Mouse (Mus musculus): ENCODE data around the gene Ascc3. TPM values are rescaled to one million over a fixed set of nuclear protein-coding genes. Genes with fewer than 3 reads are reported as not detected.

Ascc3 gene
- 18.9 and 24.7 TPM in 2 replicates for polyA plus RNA-seq (2012; rRNA removed)

- DNase-seq (ENCODE audit: low spot score) = peak; percentile 94
Measured at GRCm38 (mm10) chr10:50592355-50593293, at the start of gene Ascc3. TSS of gene Ascc3 (plus strand) at chr10:50592669.

- DNase-seq (ENCODE audit: low spot score) = no peak
Measured at GRCm38 (mm10) chr10:50584721-50585120, 7.7 kb upstream of the Ascc3 start.

GRCm38 (mm10) chr10:50586556-50586955, 5.9 kb upstream of the Ascc3 start:
- no peak for DNase-seq (ENCODE audit: low spot score)

GRCm38 (mm10) chr10:50593371-50593770, 902 bp downstream of the Ascc3 start:
- DNase-seq (ENCODE audit: low spot score) = no peak

GRCm38 (mm10) chr10:50595340-50595739, 2.9 kb downstream of the Ascc3 start:
- DNase-seq (ENCODE audit: low spot score) = no peak

- DNase-seq (ENCODE audit: low spot score) = no peak
Measured at GRCm38 (mm10) chr10:50604919-50605318, 12.4 kb downstream of the Ascc3 start.

DNA sequence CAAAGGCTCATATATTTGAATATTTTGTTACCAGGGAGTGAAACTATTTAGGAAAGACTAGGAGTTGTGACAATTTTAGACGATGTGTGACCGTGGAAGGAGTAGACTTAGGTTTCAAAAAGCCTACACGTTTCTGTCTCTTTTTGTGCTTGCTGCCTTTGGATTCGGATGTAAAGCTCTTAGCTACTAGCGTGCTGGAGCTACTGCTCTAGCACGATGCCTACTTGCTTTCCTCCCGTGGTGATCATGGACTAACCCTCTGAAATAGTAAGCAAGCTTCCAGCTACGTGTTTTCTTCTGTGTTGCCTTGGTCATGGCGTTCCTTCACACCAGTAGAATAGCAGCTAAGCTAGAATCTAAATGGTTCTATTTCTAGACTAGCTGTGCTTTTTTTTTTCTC, 21.4 kb downstream of the Ascc3 start:
- DNase-seq (ENCODE audit: low spot score) = no peak

GRCm38 (mm10) chr10:50625874-50626273, 33.4 kb downstream of the Ascc3 start:
- no peak for DNase-seq (ENCODE audit: low spot score)

- DNase-seq (ENCODE audit: low spot score) = no peak
Measured at GRCm38 (mm10) chr10:50639607-50640006, 47.1 kb downstream of the Ascc3 start.

DNA sequence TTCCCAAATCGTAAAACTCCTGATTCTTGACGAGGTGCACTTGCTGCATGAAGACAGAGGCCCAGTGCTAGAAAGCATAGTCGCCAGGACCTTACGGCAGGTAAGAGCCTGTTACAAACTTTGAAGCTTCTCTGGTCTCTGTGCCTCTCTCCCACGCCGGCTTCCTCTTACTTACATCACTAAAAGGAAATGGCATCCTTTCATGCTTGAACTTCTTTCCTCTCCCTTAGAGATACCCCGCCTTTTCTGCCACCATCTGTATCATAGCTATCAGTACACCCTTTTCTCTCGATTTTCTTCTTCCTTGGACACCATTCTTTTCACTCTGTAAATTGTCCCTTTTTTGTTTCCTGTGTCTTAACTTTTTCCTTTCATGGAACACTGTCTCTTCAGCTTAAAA, 58.1 kb downstream of the Ascc3 start:
- no peak for DNase-seq (ENCODE audit: low spot score)

GRCm38 (mm10) chr10:50653551-50653950, 61.1 kb downstream of the Ascc3 start:
- DNase-seq (ENCODE audit: low spot score) = no peak

- DNase-seq (ENCODE audit: low spot score) = no peak
Measured at GRCm38 (mm10) chr10:50657352-50657751, 64.9 kb downstream of the Ascc3 start.

DNA sequence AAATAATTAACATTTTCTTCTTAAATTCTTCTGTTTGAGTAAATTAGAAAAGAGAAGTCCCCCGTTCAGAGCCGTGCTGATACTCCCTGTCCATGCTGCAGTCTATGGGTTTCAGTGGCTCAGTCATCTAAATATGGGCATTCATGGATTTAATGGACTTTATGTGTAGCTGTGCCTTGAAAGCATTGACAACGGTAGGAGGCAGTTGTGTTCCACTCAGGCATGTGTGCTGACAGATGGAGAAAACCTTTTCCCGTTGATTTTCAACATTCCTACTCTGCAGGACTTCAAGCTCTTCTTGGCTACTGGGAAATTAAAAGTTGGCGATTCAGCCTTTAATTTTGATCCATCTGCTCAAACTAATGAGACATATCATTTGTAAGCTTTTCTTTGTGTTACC, 79.0 kb downstream of the Ascc3 start:
- no peak for DNase-seq (ENCODE audit: low spot score)

DNA sequence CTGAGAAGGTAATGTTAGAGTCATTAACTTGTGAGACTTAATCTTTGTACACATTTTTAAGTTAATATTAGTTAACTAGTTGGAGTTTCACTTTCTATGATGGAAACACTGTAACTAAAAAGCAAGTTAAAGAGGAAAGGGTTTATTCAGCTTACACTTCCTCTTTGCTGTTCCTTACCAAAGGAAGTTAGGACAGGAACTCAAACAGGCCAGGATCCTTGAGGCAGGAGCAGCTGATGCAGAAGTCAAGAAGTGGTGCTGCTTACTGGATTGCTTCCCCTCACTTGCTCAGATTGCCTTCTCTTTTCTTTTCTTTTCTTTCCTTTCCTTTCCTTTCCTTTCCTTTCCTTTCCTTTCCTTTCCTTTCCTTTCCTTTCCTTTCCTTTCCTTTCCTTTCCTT, 97.9 kb downstream of the Ascc3 start:
- DNase-seq (ENCODE audit: low spot score) = no peak

- no peak for DNase-seq (ENCODE audit: low spot score)
Measured at GRCm38 (mm10) chr10:50698836-50699433, 106.5 kb downstream of the Ascc3 start.

DNA sequence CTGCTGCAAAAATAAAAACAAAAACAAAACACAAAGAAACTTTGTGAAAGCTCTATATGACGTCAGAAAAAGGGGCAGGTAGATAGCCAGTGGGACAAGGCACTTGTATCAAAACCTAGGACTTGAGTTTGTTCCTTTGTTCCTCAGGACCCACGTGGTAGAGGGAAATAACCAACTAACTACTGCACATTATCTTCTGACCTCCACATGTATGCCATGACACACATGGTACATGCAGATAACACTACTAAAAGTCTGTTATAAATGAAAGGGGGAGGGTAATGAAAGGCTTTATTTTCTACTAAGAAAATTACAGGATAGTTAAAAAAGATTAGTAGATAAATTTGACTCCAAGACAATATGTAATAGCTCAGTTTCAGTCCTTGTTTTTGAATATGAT, 109.3 kb downstream of the Ascc3 start:
- no peak for DNase-seq (ENCODE audit: low spot score)

DNA sequence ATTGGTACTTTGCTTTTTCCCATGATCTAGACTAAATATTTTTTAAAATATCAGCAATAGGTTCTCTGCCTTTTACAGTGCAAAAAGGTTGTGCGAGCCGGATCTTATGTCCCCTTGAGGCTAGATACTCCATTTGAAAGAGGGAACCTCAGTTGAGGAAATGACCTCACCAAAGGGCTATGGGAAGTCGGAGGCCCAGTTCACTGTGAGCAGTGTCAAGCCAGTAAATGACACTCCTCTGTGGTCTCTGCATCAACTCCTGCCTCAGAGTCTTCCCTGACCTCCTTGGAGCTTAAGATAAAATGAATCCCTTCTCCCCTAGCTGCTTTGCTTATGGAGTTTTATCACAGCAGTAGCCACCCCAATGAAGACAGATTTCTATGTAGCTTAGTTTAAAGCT, 109.9 kb downstream of the Ascc3 start:
- DNase-seq (ENCODE audit: low spot score) = no peak

- no peak for DNase-seq (ENCODE audit: low spot score)
Measured at GRCm38 (mm10) chr10:50704202-50704601, 111.7 kb downstream of the Ascc3 start.

- no peak for DNase-seq (ENCODE audit: low spot score)
Measured at GRCm38 (mm10) chr10:50704898-50705297, 112.4 kb downstream of the Ascc3 start.

DNA sequence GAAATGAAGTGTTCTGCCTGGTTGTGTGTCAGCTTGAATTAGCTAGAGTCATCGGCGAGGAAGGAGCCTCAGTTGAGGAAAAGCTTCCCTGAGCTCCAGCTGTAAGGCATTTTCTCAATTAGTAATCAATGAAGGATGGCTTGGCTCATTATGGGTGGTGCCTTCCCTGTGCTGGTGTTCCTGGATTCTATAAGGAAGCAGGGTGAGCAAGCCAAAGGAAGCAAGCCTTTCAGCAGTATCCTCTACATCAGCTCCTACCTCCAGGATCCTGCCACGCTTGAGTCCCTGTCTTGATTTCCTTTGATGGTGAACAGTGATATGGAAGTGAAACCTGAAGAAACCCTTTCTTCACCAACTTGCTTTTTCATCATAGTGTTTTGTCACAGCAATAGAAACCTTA, 118.8 kb downstream of the Ascc3 start:
- no peak for DNase-seq (ENCODE audit: low spot score)

GRCm38 (mm10) chr10:50711765-50712164, 119.3 kb downstream of the Ascc3 start:
- no peak for DNase-seq (ENCODE audit: low spot score)

DNA sequence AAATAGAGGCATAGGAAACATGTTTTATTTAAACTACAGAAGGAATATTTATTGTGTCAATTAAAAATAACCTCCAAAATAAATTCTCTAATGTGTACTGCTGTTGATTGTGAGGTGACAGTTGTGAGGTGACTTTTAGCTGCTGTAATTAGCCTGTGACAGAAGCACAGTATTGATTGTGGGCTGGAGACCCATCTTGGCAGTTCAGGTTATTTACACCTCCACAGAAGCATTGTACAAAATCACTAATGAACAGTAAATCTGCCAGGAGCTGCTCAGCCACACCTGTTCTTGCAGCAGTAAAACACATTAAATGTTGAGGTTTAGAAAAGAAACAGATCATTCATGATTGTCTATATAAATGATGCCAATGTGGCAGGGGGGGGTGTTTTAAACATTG, 141.0 kb downstream of the Ascc3 start:
- DNase-seq (ENCODE audit: low spot score) = no peak

- DNase-seq (ENCODE audit: low spot score) = no peak
Measured at GRCm38 (mm10) chr10:50762069-50762468, 169.6 kb downstream of the Ascc3 start.

Measured in urinary bladder, adult 2 months (tissue).